Mouse (Mus musculus) subcutaneous adipose tissue, adult 2 months (tissue): ENCODE results near the gene Lelp1. TPM values are rescaled to one million over a fixed set of nuclear protein-coding genes. Genes with fewer than 3 reads are reported as not detected.

Experiments
- polyA plus RNA-seq: library from polyadenylated mRNA; depleted of rRNA; stranded (reverse); fragments of >200 nt; gene quantifications from 2 replicates; pipeline ENCODE4 v1.2.3, GENCODE M21; 2012; ENCODE audit warnings: low replicate concordance; rRNA removed

Lelp1 gene
- polyA plus RNA-seq, result not detected in 2 replicates

GRCm38 (mm10) chr3:92142644-92143043, at the start of gene Lelp1:
Gene Lelp1 (minus strand): TSS chr3:92142744.

GRCm38 (mm10) chr3:92123847-92124246, 18.7 kb downstream of the Lelp1 start, which contains the start of gene Prr9:
Gene Prr9 (minus strand): TSS chr3:92123947.

Other genes starting within 250 kb of the Lelp1 start
- gene Pglyrp3, start 128.2 kb downstream of the Lelp1 start, polyA plus RNA-seq, result not detected in 2 replicates
- 0.54 TPM in 1 of 2 replicates, not detected in the other for gene Lor, start 59.6 kb downstream of the Lelp1 start, polyA plus RNA-seq
- gene Prr9, start 18.8 kb downstream of the Lelp1 start, polyA plus RNA-seq, result not detected in 2 replicates
- gene Sprr2a1, start 73.1 kb upstream of the Lelp1 start, polyA plus RNA-seq, result 0.62 TPM in 1 of 2 replicates, not detected in the other
- gene Sprr2a2, start 73.2 kb upstream of the Lelp1 start, polyA plus RNA-seq, result 6.5 and 104 TPM in 2 replicates
- gene Sprr2a3, start 142.7 kb upstream of the Lelp1 start, polyA plus RNA-seq, result 0.27 and 7.1 TPM in 2 replicates
- gene Sprr2b, start 173.9 kb upstream of the Lelp1 start, polyA plus RNA-seq, result 1.1 TPM in 1 of 2 replicates, not detected in the other
- 0.63 TPM in 1 of 2 replicates, not detected in the other for gene Sprr2d, start 196.4 kb upstream of the Lelp1 start, polyA plus RNA-seq
- 0.60 TPM in 1 of 2 replicates, not detected in the other for gene Sprr2e, start 209.4 kb upstream of the Lelp1 start, polyA plus RNA-seq
- 2.5 and 478 TPM in 2 replicates for gene Sprr2f, start 222.4 kb upstream of the Lelp1 start, polyA plus RNA-seq
- gene Sprr2h, start 242.9 kb upstream of the Lelp1 start, polyA plus RNA-seq, result not detected in 2 replicates